Mouse (Mus musculus): Measurements from ENCODE around the gene Hfe. TPM values are rescaled to one million over a fixed set of nuclear protein-coding genes. Genes with fewer than 3 reads are reported as not detected.

The Hfe gene
- 1 to 10 TPM; 3.4 to 3.9 TPM for total RNA-seq (2021)
- long read RNA-seq, experiment 1, partial matches to known transcripts: 0 of 4 reads
- long read RNA-seq, experiment 1, other reads (novel, unspliced or antisense): 1 of 4 reads
- long read RNA-seq, experiment 2, partial matches to known transcripts: 1 of 4 reads
- long read RNA-seq, experiment 2, other reads (novel, unspliced or antisense): 1 of 4 reads

- DNase-seq (ENCODE audit: low spot score in 2 of 2): peak; percentile 16 to 42
Observed at GRCm38 (mm10) chr13:23710374-23711089, at the start of gene Hfe. Gene Hfe, minus strand, starts transcription at chr13:23710854.

- no peak for DNase-seq (ENCODE audit: low spot score in 2 of 2)
Observed at GRCm38 (mm10) chr13:23759916-23760239, 49.2 kb upstream of the Hfe start.

GRCm38 (mm10) chr13:23759251-23759771, 48.7 kb upstream of the Hfe start:
- DNase-seq (ENCODE audit: low spot score in 2 of 2): no peak

- no peak for DNase-seq (ENCODE audit: low spot score in 2 of 2)
Observed at GRCm38 (mm10) chr13:23757921-23758320, 47.3 kb upstream of the Hfe start.

GRCm38 (mm10) chr13:23757211-23757773, 46.6 kb upstream of the Hfe start:
- no peak for DNase-seq (ENCODE audit: low spot score in 2 of 2)

GRCm38 (mm10) chr13:23756790-23757189, 46.1 kb upstream of the Hfe start, which contains the start of gene Hist1h4b:
Gene Hist1h4b, plus strand, starts transcription at chr13:23757013.
- peak; percentile 83 to 89 for DNase-seq (ENCODE audit: low spot score in 2 of 2)

GRCm38 (mm10) chr13:23755000-23755399, 44.3 kb upstream of the Hfe start:
- DNase-seq (ENCODE audit: low spot score in 2 of 2): no peak

- DNase-seq (ENCODE audit: low spot score in 2 of 2): no peak
Observed at GRCm38 (mm10) chr13:23753314-23754078, 42.8 kb upstream of the Hfe start.

- no peak for DNase-seq (ENCODE audit: low spot score in 2 of 2)
Observed at GRCm38 (mm10) chr13:23752742-23753172, 42.1 kb upstream of the Hfe start.

GRCm38 (mm10) chr13:23752067-23752741, 41.5 kb upstream of the Hfe start, which contains the start of gene Hist1h3b:
Gene Hist1h3b, plus strand, starts transcription at chr13:23752267.
- DNase-seq (ENCODE audit: low spot score in 2 of 2): peak; percentile 94 to 96

- DNase-seq (ENCODE audit: low spot score in 2 of 2): no peak
Observed at GRCm38 (mm10) chr13:23751478-23751956, 40.9 kb upstream of the Hfe start.

GRCm38 (mm10) chr13:23750839-23751477, 40.3 kb upstream of the Hfe start, which contains the start of gene Hist1h2ab:
Gene Hist1h2ab, plus strand, starts transcription at chr13:23751126.
- DNase-seq (ENCODE audit: low spot score in 2 of 2): peak in 1 of 2 experiments; percentile 38

GRCm38 (mm10) chr13:23749563-23750121, 39.0 kb upstream of the Hfe start:
- DNase-seq (ENCODE audit: low spot score in 2 of 2): no peak

GRCm38 (mm10) chr13:23747892-23748288, 37.2 kb upstream of the Hfe start:
- no peak for DNase-seq (ENCODE audit: low spot score in 2 of 2)

GRCm38 (mm10) chr13:23747081-23747891, 36.6 kb upstream of the Hfe start:
- DNase-seq (ENCODE audit: low spot score in 2 of 2): no peak

GRCm38 (mm10) chr13:23746201-23747080, 35.8 kb upstream of the Hfe start, which contains the start of gene Hist1h2bb:
Gene Hist1h2bb, plus strand, starts transcription at chr13:23746734.
- DNase-seq (ENCODE audit: low spot score in 2 of 2): peak; percentile 42 to 74

GRCm38 (mm10) chr13:23745381-23746161, 34.9 kb upstream of the Hfe start, which contains the start of gene Hist1h3c:
Gene Hist1h3c, minus strand, starts transcription at chr13:23745602.
- peak; percentile 85 to 87 for DNase-seq (ENCODE audit: low spot score in 2 of 2)

Data from left cerebral cortex, adult 18-20 months (tissue).